Mouse (Mus musculus): ENCODE measurements at regions not wholly inside any gene's neighbourhood (a gene's known extent, or its start where the extent isn't known, plus 50 kb on each side); places are given as distances from the start of the nearest gene placed in this dataset.

DNA sequence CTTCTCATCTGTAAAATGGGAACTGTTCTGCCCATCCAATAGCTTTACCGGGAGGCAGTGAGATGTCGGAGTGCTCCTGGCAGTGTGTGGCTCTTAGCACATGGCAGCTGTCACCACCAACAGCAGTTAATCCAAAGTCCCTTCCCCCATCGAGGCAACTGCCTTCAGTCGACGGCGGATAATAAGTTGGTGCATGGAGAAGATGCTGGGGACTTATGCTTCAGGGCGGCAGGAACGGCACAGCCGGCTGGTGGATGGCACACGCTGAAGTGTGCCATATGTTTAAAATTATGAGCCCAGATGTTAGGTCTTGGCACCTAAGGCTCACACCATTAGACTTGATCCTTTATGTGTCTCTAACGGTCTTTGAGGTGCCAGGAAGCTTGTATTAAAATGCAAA lies 183.5 kb downstream of the Wdr11 start:
- no peak for ATAC-seq (ENCODE audit: insufficient number of reproducible peaks, insufficient read depth, low FRiP score, low read depth)
- Histone ChIP-seq H3K27ac (ENCODE audit: low read length) (no peak overlapping the region), H3K36me3 (ENCODE audit: control insufficient read depth, insufficient read depth, low read length) (no peaks in the 10 kb centered on the region), H3K9me3 (ENCODE audit: control insufficient read depth, low read depth, low read length) (no peaks in the 10 kb centered on the region), H3K4me2 (replicated peaks; ENCODE audit: low read depth, low read length) (no peak overlapping the region), H3K4me1 (ENCODE audit: control insufficient read depth, insufficient read depth, low read length) (peaks cover 12% of the 10 kb centered on the region; the same call in 1 of the 2 replicates), H3K4me3 (ENCODE audit: low read depth, low read length) (no peak overlapping the region), H3K9ac (replicated peaks; ENCODE audit: low read depth, low read length) (no peak overlapping the region), H3K27me3 (ENCODE audit: control insufficient read depth, insufficient read depth, low read length) (no peaks in the 10 kb centered on the region)
- WGBS, result 84% methylated on average over 11 of the region's 11 CpGs

GRCm38 (mm10) chr7:129778842-129779421 lies 187.3 kb downstream of the Wdr11 start:
- Histone ChIP-seq H3K4me3 (ENCODE audit: low read depth, low read length) (no peak overlapping the region), H3K9ac (replicated peaks; ENCODE audit: low read depth, low read length) (no peak overlapping the region)

GRCm38 (mm10) chr7:129779939-129780338 lies 188.3 kb downstream of the Wdr11 start:
- no peak for ATAC-seq (ENCODE audit: insufficient number of reproducible peaks, insufficient read depth, low FRiP score, low read depth)
- H3K4me2 ChIP-seq (replicated peaks; ENCODE audit: low read depth, low read length), result no peak overlapping the region
- H3K27me3 ChIP-seq (ENCODE audit: control insufficient read depth, insufficient read depth, low read length), result no peaks in the 10 kb centered on the region
- no peak overlapping the region for H3K4me3 ChIP-seq (ENCODE audit: low read depth, low read length)
- H3K9me3 ChIP-seq (ENCODE audit: control insufficient read depth, low read depth, low read length), result no peaks in the 10 kb centered on the region
- H3K9ac ChIP-seq (replicated peaks; ENCODE audit: low read depth, low read length), result no peak overlapping the region
- WGBS, result 86% methylated on average over 6 of the region's 6 CpGs
- H3K4me1 ChIP-seq (ENCODE audit: control insufficient read depth, insufficient read depth, low read length), result no peaks in the 10 kb centered on the region
- no peaks in the 10 kb centered on the region; the same call in 1 of the 2 replicates for H3K36me3 ChIP-seq (ENCODE audit: control insufficient read depth, insufficient read depth, low read length)
- no peak overlapping the region for H3K27ac ChIP-seq (ENCODE audit: low read length)

More at GRCm38 (mm10) chr7:129778842-129779421, 187.3 kb downstream of the Wdr11 start:
- Histone ChIP-seq H3K9me3 (ENCODE audit: control insufficient read depth, low read depth, low read length) (no peaks in the 10 kb centered on the region), H3K27me3 (ENCODE audit: control insufficient read depth, insufficient read depth, low read length) (no peaks in the 10 kb centered on the region), H3K4me2 (replicated peaks; ENCODE audit: low read depth, low read length) (no peak overlapping the region), H3K36me3 (ENCODE audit: control insufficient read depth, insufficient read depth, low read length) (no peaks in the 10 kb centered on the region; the same call in 1 of the 2 replicates), H3K27ac (ENCODE audit: low read length) (no peak overlapping the region), H3K4me1 (ENCODE audit: control insufficient read depth, insufficient read depth, low read length) (peaks cover 9% of the 10 kb centered on the region; the same call in 1 of the 2 replicates)
- no peak for ATAC-seq (ENCODE audit: insufficient number of reproducible peaks, insufficient read depth, low FRiP score, low read depth)
- WGBS, result 61% methylated on average over 13 of the region's 13 CpGs

DNA sequence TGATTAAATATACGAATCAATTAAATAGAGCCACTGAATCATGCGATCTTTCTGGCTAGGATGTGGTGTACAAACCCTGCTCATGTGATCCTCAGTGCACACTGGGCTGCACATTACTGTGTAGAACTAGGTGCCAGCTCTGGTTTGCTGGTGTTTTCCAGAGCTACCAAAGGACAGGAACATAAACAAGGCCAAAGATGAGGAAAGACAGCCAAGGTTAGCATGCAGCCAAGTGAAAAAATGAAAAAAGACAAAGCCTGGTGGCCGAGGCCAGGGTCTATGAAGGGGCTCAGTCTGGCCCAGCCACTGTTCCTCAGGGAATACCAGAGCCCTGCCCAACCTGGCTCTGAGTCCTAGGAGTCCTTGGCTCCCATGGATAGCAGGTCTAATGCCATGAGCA lies 190.1 kb downstream of the Wdr11 start:
- no peak overlapping the region for H3K9ac ChIP-seq (replicated peaks; ENCODE audit: low read depth, low read length)
- H3K27me3 ChIP-seq (ENCODE audit: control insufficient read depth, insufficient read depth, low read length), result no peaks in the 10 kb centered on the region
- H3K27ac ChIP-seq (ENCODE audit: low read length), result no peak overlapping the region; the same call in 1 of the 2 replicates
- WGBS, result 71% methylated on average over 3 of the region's 3 CpGs
- no peaks in the 10 kb centered on the region for H3K9me3 ChIP-seq (ENCODE audit: control insufficient read depth, low read depth, low read length)
- H3K4me1 ChIP-seq (ENCODE audit: control insufficient read depth, insufficient read depth, low read length), result no peaks in the 10 kb centered on the region
- no peak overlapping the region for H3K4me3 ChIP-seq (ENCODE audit: low read depth, low read length)
- no peak for ATAC-seq (ENCODE audit: insufficient number of reproducible peaks, insufficient read depth, low FRiP score, low read depth)
- no peak overlapping the region for H3K4me2 ChIP-seq (replicated peaks; ENCODE audit: low read depth, low read length)
- no peaks in the 10 kb centered on the region; the same call in 1 of the 2 replicates for H3K36me3 ChIP-seq (ENCODE audit: control insufficient read depth, insufficient read depth, low read length)

DNA sequence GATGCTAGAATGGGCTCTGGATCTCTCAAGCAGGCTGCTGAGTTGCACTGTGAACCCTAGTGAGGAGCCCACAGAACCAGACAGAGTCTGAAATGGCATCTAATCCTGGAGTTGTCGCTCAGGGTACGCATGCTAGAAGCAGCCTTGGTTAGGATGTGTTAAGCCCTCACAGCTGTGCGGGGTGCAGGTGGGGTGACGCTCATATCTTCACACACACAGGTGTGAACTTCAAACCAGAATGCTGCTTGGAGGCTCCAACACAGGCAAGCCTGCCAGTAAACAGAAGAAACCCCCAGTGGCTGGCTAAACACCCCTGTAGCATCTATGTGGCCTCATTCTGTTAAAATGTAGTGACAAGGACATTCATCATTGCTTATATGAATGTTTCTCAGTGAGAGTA lies 193.3 kb downstream of the Wdr11 start:
- no peaks in the 10 kb centered on the region for H3K9me3 ChIP-seq (ENCODE audit: control insufficient read depth, low read depth, low read length)
- no peak for ATAC-seq (ENCODE audit: insufficient number of reproducible peaks, insufficient read depth, low FRiP score, low read depth)
- no peaks in the 10 kb centered on the region for H3K27me3 ChIP-seq (ENCODE audit: control insufficient read depth, insufficient read depth, low read length)
- no peaks in the 10 kb centered on the region for H3K4me1 ChIP-seq (ENCODE audit: control insufficient read depth, insufficient read depth, low read length)
- H3K4me3 ChIP-seq (ENCODE audit: low read depth, low read length), result no peak overlapping the region
- H3K27ac ChIP-seq (ENCODE audit: low read length), result no peak overlapping the region
- WGBS, result 64% methylated on average over 4 of the region's 4 CpGs
- no peak overlapping the region for H3K4me2 ChIP-seq (replicated peaks; ENCODE audit: low read depth, low read length)
- H3K9ac ChIP-seq (replicated peaks; ENCODE audit: low read depth, low read length), result 0 out of 2 replicates have a peak overlapping the region, but pooled peaks have one; percentile 6
- no peaks in the 10 kb centered on the region; the same call in 1 of the 2 replicates for H3K36me3 ChIP-seq (ENCODE audit: control insufficient read depth, insufficient read depth, low read length)

DNA sequence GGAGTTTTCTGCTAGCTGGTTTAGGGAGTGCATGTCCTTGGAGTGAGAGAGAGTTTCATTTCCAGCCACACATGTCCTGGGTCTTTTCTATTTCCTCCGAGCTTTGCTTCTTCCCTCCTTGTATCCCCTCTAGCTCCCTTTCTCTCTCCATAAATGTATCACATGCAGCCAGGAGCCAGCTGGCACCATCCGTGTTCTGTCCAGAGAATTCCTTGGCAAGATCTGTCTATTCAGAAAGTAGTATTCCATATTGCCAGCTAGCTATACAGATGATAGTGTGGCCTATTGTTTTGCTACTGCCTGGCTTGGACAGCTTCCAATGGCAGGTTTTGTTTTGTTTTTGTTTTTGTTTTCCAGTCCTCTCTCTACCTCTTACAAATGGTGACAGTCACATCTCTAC lies 195.3 kb downstream of the Wdr11 start:
- H3K9ac ChIP-seq (replicated peaks; ENCODE audit: low read depth, low read length), result no peak overlapping the region
- no peak overlapping the region for H3K4me3 ChIP-seq (ENCODE audit: low read depth, low read length)
- no peaks in the 10 kb centered on the region for H3K9me3 ChIP-seq (ENCODE audit: control insufficient read depth, low read depth, low read length)
- ATAC-seq (ENCODE audit: insufficient number of reproducible peaks, insufficient read depth, low FRiP score, low read depth), result no peak
- H3K4me2 ChIP-seq (replicated peaks; ENCODE audit: low read depth, low read length), result no peak overlapping the region
- H3K4me1 ChIP-seq (ENCODE audit: control insufficient read depth, insufficient read depth, low read length), result peaks cover 12% of the 10 kb centered on the region; the same call in 1 of the 2 replicates
- H3K36me3 ChIP-seq (ENCODE audit: control insufficient read depth, insufficient read depth, low read length), result no peaks in the 10 kb centered on the region
- H3K27ac ChIP-seq (ENCODE audit: low read length), result no peak overlapping the region
- H3K27me3 ChIP-seq (ENCODE audit: control insufficient read depth, insufficient read depth, low read length), result no peaks in the 10 kb centered on the region
- WGBS, result 77% methylated on average over 2 of the region's 2 CpGs

GRCm38 (mm10) chr7:129787736-129788135 lies 196.1 kb downstream of the Wdr11 start:
- no peak for ATAC-seq (ENCODE audit: insufficient number of reproducible peaks, insufficient read depth, low FRiP score, low read depth)
- 92% methylated on average over 2 of the region's 2 CpGs for WGBS

DNA sequence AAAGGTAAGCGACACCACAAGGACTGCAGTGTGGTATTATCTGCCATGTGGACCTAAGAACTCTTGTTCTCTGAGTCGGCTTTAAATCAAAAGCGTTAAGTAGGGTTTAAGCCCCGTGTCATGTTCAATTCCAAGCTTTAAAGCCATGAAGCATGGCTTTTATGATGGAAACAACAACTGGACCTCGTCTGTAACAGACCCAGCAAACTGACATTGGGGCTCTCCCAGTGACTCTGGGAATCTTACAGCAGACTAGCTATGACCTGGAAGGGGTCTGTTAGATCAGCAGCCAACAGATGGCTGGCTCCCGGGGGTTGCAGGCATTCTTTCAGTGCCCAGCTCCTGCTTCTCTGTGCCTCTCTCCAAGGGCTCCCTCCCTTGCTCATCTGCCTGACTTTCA lies 197.8 kb downstream of the Wdr11 start:
- Histone ChIP-seq H3K9me3 (ENCODE audit: control insufficient read depth, low read depth, low read length) (no peaks in the 10 kb centered on the region), H3K4me3 (ENCODE audit: low read depth, low read length) (no peak overlapping the region), H3K4me2 (replicated peaks; ENCODE audit: low read depth, low read length) (no peak overlapping the region), H3K4me1 (ENCODE audit: control insufficient read depth, insufficient read depth, low read length) (peaks cover 15% of the 10 kb centered on the region; the same call in 1 of the 2 replicates), H3K36me3 (ENCODE audit: control insufficient read depth, insufficient read depth, low read length) (no peaks in the 10 kb centered on the region), H3K27me3 (ENCODE audit: control insufficient read depth, insufficient read depth, low read length) (no peaks in the 10 kb centered on the region), H3K9ac (replicated peaks; ENCODE audit: low read depth, low read length) (no peak overlapping the region), H3K27ac (ENCODE audit: low read length) (peak overlapping the region; percentile 23; the same call in 1 of the 2 replicates)
- ATAC-seq (ENCODE audit: insufficient number of reproducible peaks, insufficient read depth, low FRiP score, low read depth), result no peak
- WGBS, result 35% methylated on average over 6 of the region's 6 CpGs

More at GRCm38 (mm10) chr7:129787736-129788135, 196.1 kb downstream of the Wdr11 start:
- H3K27me3 ChIP-seq (ENCODE audit: control insufficient read depth, insufficient read depth, low read length), result no peaks in the 10 kb centered on the region
- H3K27ac ChIP-seq (ENCODE audit: low read length), result no peak overlapping the region
- no peaks in the 10 kb centered on the region for H3K36me3 ChIP-seq (ENCODE audit: control insufficient read depth, insufficient read depth, low read length)
- no peak overlapping the region for H3K4me3 ChIP-seq (ENCODE audit: low read depth, low read length)
- no peak overlapping the region for H3K4me2 ChIP-seq (replicated peaks; ENCODE audit: low read depth, low read length)
- H3K4me1 ChIP-seq (ENCODE audit: control insufficient read depth, insufficient read depth, low read length), result peaks cover 12% of the 10 kb centered on the region; the same call in 1 of the 2 replicates
- no peak overlapping the region for H3K9ac ChIP-seq (replicated peaks; ENCODE audit: low read depth, low read length)
- H3K9me3 ChIP-seq (ENCODE audit: control insufficient read depth, low read depth, low read length), result no peaks in the 10 kb centered on the region

Measured in stomach, embryonic 14.5 days (tissue).